Mouse (Mus musculus): ENCODE measurements around the gene Tjp3.

Tjp3 gene

DNA sequence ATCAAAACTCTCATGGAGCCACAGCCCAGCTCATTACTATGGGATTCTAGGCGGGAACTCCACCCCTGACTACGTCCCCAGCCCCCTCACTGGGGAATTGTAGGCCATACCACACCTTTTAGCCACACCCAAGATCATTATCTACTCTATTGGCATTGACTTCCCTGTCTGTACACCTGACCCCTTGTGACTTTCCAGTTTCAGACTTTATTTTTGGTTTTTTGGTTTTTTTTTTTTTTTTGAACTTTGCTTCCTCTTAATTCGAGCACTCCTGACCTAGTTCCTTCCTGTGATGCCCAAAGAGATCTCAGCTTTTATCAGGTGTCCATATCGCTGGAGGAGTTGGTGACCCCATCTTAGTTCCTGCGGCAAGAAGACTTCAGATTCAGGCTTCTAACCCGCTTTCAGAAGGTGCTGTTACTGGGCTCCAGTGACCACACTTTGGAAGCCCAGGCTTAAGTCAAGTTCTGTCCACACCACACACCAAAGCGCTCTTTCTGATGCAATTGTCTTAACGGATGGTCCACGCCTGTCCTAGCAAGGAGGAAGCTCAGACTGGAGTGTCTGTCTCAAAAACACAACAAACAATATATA, at the start of gene Tjp3:
Gene Tjp3, minus strand, starts transcription at position 71 of the 594 bp plus-strand sequence.
- 77% methylated on average over 9 of the region's 9 CpGs for WGBS

DNA sequence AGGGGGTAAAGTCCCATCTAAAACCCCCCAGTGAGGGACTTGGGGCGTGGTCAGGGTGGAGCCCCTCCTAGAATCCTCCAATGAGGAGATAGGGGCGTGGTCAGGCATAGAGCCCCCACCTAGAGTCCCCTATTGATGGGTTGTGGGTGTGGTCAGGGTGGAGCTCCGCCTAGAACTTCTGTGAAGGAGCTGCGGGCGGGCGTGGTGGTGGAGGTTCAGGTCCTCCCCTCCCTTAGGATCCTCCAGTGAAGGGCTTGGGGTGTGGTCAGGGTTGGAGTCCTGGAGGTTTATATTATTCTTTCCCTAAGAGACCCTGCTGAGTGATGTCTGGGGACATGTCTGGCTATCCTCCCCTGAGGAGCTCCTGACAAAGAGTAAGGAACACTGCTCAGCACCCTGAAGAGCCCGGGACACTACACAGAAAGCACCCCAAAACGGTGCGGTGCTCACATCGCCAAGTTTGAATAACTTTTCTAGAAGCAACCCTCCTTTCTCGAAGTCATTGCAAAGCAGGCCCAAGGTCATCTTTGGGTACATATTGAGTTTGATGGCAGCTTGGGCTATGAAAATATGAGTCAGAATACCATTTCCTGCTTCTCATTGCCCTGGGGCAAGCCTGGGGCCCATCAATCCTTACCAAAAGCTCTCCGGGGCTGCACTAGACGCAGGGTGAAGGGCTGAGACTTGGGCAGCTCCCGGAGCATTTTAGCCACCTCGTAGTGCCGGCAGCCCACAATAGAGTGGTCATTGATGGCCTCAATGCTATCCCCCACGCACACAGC, 49.4 kb upstream of the Tjp3 start:
- 55% methylated on average over 17 of the region's 17 CpGs for WGBS

DNA sequence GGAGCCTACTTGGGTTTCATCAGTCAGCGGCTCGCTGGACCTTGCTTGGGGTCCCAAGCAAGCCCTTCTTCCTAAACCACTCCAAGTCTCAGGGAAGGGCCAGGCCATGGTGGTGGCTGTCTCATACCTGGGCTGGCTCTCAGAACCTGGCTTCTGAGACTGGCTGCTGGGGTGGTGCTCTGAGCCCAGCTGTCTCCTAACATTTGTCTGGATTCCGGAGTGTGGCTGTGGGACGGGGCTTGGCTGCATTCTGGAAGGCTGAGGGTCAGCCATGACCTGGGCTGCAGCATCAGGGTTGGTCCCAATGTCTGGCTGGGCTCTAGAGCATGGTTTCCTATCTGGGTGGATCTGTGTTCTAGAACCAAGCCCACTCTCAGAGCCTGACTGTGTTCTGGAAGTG, 45.2 kb upstream of the Tjp3 start:
- WGBS: 97% methylated on average over 4 of the region's 4 CpGs

DNA sequence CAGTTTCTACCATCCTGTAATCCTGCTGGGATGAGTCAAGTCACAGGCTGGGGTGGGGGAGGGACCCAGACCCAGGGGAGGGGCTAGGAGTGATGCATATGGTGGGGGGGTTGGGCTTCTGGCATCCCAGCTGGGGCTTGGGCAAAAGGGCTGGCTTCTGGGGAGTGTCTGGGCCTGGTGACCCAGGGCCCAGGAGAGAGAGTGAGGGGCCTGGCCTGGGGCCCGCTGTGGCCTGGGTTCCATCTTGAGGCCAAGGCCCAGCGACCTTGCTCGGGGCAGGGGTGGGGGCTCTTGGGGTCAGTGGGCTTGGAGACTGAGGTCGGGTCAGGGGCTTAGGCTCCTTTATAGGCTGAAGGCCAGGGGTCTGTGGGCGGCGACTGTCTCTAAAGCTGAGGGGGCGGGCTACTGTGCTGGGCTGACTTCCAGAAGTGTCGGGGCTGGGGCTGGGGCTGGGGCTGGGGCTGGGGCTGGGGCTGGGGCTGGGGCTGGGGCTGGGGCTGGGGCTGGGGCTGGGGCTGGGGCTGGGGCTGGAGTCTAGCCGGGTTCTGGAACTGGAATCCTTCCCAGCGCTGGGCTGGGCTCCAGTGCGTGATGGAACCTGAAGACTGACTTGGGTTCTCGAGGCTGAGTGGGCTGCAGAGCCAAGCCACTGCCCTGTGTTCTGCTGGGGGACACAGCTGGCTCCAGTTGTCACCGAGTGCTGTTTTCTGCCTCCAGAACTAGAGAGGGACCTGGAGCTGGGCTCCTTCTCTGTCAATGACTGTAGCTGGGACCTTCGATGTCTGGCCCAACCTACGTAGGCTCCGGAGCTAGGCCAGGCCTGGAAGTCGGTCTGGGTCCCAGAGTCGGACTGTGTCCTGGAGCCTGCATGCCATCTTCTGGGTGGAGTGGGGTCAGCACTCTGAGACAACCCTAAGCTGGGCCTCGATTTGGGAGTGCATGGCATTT, 44.3 kb upstream of the Tjp3 start:
- WGBS: 52% methylated on average over 19 of the region's 19 CpGs

DNA sequence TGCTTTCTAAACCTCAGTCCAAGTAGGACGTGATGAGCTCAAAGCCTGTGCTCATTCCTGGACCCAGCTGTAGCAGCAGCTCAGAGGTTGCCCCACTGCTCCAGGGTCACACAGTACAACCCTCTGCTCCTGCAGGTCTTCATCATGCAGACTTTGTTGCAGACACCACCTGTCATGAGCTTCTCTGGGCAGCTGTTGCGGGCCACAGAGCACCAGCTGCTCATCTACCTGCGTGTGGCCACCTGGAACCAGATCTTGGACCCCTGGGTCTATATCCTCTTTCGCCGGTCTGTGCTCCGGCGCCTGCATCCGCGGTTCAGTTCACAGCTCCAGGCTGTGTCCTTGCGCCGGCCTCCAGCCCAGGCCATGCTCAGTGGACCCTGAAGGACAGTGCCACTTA, 42.9 kb upstream of the Tjp3 start:
- whole genome bisulfite sequencing: 84% methylated on average over 11 of the region's 11 CpGs

DNA sequence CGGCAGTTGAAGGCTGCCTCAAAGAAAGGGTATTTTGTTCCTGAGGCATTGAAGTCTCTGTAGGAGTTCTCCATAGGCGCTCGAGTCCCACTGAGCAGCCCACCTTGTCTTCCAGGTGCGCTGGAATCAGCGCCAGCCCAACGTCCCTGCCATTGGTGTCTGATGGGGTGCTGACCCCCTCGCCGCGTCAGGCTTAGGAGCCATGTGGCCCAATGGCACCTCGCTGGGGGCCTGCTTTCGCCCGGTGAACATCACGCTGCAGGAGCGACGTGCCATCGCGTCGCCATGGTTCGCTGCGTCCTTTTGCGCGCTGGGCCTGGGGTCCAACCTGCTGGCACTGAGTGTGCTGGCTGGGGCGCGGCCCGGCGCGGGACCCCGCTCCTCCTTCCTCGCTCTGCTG, 40.9 kb upstream of the Tjp3 start:
- 32% methylated on average over 29 of the region's 29 CpGs for WGBS

DNA sequence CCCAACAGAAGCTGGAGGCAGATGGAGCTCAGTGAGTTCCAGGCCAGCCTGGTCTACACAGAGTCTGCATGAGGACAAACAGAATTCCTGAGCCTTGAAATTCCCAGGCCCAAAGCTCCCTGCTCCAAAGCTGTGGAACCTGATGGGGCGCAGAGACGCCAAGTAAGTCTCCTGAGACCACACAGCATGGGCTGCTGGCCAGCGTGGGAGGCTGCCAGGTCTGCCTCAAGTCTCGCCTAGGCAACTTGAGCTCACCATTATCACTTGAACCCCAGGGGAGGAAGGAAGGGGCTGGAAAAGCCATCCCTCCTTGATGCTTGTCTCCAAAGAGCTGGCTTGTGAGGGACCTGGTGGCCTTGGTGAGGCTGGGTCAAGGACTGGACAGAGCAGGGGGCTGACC, 38.6 kb upstream of the Tjp3 start:
- WGBS: 68% methylated on average over 4 of the region's 4 CpGs

DNA sequence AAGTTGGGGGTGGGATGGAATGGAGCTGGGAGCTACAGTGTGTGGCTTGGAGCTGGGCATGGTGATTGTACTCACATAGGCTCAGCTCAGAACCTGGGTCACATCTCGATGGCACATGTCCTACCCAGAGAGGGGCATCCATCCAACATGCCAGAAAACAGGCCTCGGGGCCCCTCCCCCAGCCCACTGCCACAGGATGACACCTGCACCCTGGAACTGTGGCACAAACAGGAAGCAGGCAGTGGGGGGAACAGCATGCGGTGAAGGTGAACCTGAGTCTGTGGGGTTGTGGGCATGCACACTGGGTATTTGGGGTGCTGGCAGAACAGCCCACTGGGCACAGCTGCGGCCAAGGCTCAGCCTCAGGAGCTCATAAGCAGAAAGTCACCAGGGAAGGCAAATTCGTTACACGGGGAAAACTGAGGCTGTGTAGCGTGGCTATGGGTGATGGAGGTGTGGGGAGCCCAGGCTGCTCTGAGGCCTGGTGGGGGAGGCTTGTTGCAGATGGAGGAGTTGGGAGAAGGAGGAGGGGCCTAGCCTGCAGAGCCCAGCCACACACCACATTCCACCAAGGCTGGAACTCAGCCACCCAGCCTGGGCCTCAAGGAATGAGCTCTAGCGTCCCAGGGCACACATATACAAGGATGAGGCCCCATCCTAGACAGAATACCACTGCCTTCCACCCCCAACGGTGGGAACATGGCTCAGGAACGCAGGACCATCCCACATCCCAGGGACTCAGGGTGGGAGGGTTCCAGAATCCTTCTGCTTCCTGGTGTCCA, 38.0 kb upstream of the Tjp3 start:
- WGBS: 67% methylated on average over 10 of the region's 10 CpGs

DNA sequence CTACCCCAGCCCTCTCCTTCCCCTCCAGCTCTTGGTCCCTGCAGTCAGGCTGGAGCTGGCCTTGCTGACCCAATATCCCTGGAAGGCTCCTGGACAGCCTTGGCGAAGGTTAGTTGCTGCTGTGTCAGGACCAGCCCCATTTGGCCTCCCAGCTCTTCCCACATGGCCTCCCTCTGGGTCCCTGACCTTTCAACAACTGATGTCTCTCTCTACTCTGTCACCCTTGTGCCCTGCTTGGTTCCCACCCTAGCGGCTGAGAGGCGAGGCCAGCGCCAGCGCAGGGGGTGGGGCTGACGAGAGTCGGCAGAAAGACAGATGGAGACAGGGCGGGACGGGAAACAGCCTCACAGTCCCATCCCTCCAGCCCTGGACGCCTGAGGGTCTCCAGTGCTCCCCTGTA, 37.0 kb upstream of the Tjp3 start, which contains the start of gene Tbxa2r:
Gene Tbxa2r, plus strand, starts transcription at position 346 of the 400 bp plus-strand sequence.
- WGBS: 34% methylated on average over 10 of the region's 10 CpGs

DNA sequence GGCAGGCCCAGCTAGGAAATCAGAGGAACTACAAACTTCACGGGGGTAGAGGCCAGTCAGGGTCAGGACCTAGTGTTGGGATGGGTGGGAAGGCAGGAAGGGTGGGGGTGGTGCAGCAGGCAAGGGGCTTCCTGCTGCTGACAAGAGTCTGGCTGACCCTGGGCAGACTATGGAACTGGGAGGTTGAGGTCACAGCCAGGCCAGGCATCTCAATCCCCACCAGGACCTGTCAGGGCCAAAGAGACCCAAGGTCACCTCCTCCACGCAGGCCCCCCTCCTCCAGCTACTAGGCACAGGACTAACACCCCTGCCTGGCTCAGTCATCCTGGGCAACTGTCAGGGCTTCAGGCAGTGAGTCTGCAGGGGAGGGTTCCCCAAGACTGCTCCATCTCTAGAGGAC, 36.6 kb upstream of the Tjp3 start:
- WGBS: 72% methylated on average over 2 of the region's 2 CpGs

DNA sequence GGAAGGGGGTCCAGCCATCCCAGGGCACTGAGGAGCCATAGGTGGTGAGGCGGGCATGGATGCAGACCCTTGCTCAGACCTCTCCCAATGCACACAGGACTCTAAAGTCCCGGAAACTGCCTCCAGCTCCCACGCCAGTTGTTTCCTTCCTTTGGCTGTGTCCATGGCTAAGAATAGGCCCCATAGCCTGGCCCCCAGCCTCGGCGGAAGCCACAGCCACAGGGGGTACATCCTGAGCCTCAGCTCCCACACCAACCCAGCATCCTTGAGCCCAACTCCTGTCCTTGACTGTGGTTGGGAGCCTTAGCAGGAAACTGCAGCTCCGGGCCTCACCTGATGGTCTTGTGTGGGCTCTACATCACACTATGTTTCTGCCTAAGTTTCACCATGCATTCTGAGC, 35.5 kb upstream of the Tjp3 start:
- WGBS: 62% methylated on average over 6 of the region's 6 CpGs

DNA sequence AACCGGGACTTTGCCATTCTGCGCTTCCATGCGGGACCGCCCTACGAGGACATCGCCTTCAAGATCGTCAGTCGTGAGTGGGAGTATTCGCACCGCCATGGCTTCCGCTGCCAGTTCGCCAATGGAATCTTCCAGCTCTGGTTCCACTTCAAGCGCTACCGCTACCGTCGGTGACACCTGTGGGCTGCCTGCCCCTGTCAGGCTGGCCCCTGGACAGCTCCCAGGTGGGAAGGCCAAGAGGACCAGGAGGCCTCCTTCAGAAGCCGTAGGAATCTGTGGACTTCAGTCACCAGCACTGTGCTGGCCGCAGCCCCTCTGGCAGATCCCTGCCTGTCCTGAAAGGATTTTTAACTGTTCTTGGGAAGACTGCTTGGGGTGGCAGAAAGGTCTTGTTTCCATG, 34.4 kb upstream of the Tjp3 start:
- 93% methylated on average over 18 of the region's 18 CpGs for WGBS

DNA sequence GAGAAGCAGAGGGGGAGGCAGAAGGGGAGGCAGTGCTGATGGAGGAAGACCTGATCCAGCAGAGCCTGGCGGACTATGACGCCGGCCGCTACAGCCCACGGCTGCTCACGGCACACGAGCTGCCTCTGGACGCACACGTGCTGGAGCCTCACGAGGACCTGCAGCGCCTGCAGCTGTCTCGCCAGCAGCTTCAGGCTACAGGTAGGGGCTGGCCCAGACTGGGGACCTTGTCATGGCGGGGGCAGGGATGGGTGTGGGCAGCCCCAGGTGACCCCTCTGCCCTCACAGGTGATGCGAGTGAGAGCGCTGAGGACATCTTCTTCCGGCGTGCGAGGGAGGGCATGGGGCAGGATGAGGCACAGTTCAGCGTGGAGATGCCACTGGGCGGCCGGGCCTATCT, 33.8 kb upstream of the Tjp3 start:
- WGBS: 95% methylated on average over 21 of the region's 21 CpGs

DNA sequence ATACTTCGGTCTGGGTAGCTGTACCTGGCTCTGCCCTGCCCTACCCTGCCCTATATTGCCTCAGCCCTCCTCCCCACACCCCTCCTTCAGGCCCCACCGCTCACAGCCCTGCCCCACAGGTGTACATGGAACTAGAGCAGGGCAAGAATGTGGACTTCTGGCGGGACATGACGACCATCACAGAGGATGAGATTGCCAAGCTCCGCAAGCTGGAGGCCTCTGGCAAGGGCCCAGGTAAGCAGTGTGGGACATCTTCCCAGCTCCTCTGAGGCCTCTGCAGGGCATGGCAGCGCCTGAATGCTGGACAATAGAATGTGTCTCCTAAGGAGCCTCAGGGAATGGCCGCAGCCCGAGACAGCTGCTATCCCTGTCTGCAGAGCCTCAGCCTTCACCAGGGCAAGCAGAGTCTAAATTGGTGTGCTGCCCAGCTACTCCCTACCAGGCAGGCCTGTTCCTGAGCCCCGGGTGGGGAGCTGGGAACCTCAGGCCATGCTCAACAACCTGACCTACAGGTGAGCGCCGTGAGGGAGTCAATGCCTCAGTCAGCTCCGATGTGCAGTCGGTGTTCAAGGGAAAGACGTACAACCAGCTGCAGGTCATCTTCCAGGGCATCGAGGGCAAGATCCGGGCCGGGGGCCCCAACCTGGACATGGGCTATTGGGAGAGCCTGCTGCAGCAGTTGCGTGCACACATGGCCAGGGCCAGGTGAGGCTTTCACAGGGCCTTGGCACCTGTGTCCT, 32.6 kb upstream of the Tjp3 start:
- WGBS: 94% methylated on average over 18 of the region's 18 CpGs

DNA sequence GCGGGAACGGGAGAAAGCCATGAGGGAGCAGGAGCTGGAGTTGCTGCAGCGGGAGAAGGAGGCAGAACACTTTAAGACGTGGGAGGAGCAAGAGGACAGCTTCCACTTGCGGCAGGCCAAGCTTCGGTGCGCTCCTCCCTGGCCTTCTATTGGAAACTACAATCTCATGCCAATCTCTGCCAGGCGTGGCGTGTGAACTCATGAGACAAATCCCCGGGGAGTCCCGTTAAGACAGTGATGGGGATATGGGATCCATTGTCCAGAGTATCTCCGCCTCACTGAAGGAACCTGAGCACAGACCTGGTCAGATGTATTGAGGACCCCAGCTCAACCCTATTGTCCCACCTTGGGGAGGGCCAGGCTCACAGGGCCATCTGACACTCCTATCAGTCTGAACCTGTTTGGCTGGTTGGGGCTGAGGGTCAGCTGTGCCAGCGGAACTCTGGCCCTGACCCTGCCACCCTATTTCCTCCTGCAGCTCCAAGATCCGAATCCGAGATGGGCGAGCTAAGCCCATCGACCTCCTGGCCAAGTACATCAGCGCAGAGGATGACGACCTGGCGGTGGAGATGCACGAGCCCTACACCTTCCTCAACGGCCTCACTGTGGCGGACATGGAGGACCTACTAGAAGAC, 31.9 kb upstream of the Tjp3 start:
- 91% methylated on average over 23 of the region's 23 CpGs for WGBS

DNA sequence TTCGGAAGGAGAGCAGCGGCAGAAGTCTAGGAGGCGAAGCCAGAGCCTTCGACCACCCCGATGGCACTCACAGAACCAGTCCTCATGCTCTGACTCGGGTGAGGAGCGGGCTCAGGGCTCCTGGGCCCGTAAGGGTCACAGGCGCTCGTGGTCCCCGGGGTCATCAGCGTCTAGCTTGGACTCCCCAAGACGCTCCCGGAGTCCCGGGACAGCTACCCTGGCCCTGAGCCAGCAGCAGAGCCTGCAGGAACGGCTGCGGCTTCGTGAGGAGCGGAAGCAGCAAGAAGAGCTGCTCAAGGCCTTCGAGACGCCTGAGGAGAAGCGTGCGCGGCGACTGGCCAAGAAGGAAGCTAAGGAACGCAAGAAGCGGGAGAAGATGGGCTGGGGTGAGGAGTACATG, 31.1 kb upstream of the Tjp3 start:
- WGBS: 91% methylated on average over 27 of the region's 27 CpGs

DNA sequence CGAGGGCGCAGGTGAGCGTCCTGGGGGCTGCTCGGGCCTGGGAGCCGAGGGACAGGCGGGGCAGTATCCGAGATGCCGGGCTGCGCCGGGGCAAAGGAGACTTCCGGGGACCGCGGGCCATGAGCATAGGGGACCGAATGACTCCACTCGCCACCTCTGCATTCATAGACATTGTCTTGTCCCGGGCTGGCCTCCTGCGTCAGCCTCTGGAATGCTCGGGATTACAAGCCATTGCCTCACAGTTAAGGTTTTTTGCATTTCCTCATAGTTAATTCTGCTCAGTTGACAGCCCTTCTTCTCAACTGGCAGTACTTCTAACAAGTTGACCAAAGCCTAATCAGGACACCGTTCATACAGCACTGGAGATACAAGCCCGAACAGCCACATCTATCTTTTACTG, 30.1 kb upstream of the Tjp3 start:
- WGBS: 2% methylated on average over 20 of the region's 20 CpGs

DNA sequence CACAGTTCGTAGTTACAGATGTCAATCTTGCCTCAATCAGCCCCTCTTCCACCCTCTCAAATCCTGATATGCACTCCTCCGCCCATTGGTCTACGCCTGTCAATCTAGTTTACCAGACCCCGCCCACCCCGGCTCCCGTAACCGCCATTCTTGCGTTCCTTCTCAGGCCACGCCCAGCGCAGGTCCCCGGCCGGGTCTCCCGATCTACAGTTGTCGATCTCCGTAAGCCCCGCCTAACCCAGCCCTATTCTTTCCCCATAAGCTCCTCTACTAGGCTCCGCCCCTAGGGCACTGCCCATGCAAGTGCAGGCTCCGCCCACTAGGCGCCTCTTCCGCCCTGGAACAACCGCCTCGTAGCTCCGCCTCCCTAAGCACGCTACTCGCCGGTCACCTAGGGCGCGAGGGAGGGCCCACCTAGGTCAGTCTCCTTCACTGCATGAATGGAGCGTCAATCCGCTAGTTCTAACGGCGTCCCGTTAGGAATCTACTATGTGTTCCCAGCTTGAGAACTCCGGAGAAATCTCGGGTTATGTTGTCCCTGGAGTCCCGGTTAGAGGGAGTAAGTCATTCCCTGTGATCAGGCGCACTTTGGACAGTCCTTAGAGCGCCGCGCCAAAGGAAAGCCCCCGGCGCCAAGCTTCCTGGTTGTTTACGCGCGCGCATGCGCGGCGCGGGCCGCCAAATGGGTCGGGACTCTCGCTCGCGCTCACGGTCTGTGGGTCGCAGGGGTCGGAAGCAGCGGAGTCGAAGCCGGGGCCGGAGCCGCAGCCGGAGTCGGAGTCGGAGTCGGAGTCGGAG, 29.4 kb upstream of the Tjp3 start, which contains the start of gene Cactin:
Gene Cactin, plus strand, starts transcription at position 554 of the 798 bp plus-strand sequence.
- WGBS: under 1% methylated on average over 68 of the region's 68 CpGs

DNA sequence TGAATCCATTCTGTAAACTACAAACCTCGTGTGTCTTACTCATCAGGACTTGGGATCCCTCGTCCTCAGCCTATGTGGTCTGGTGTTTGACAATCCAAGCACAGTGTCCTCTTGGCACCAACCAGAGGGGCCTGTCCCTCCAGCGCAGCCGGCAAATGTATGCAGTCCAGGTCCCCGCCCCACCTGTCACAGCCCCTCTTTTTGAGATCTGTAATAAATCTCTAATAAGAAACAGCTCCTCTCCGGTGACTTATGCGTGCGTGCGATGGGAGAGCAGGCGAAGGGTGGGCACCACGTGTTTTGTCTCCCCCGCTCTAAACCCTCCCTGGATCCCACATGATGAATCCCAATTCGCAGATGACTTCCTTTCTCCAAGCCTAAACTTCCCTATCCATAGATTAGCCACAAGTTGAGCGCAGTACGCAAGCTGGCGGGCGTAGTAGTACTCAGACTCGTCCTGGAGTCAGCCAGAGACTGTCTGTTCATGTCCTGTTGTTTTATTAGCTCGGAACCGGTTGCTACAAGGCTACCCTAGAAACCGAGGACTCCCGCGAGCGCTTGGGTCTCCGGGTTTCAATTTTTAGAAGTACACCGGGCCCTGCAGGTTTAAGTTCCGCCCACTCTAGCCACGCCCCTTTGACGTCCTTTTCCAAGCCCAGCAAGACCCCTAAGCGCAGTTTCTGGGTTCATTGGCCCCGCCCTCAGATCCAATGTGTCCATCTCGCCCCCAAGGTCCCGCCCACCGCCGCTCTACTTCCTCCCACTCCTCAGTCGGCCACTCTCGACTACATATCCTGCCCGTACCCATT, 28.6 kb upstream of the Tjp3 start:
- WGBS: under 1% methylated on average over 38 of the region's 38 CpGs
